Mouse (Mus musculus): ENCODE data around the gene Wdr81.

Gene Wdr81

GRCm38 (mm10) chr11:75399411-75399841 is 55.1 kb downstream of the Wdr81 start:
- DNase-seq (ENCODE audit: low spot score in 2 of 2), result peak in 1 of 2 experiments; percentile 57

GRCm38 (mm10) chr11:75397452-75397851 is 57.1 kb downstream of the Wdr81 start:
- DNase-seq (ENCODE audit: low spot score in 2 of 2), result peak in 1 of 2 experiments; percentile 21

GRCm38 (mm10) chr11:75395611-75396010 is 58.9 kb downstream of the Wdr81 start:
- no peak for DNase-seq (ENCODE audit: low spot score in 2 of 2)
